Mouse (Mus musculus) cerebellum, adult 2 months (tissue): ENCODE results near the gene Gm13695.

Experiments
- CTCF ChIP-seq: fragments of 200-500 bp; IDR thresholded peaks from 2 replicates; pipeline ENCODE4 v1.5.1; 2011; ENCODE audit warnings: low read depth, mild to moderate bottlenecking, control low read depth, low read length, moderate library complexity, borderline replicate concordance; ENCODE audit not compliant: insufficient read depth
- POLR2A ChIP-seq: fragments of 200-500 bp; IDR thresholded peaks from 2 replicates; pipeline ENCODE4 v1.6.1; 2011; ENCODE audit warnings: low read length, control low read depth, borderline replicate concordance; ENCODE audit not compliant: insufficient read depth

DNA sequence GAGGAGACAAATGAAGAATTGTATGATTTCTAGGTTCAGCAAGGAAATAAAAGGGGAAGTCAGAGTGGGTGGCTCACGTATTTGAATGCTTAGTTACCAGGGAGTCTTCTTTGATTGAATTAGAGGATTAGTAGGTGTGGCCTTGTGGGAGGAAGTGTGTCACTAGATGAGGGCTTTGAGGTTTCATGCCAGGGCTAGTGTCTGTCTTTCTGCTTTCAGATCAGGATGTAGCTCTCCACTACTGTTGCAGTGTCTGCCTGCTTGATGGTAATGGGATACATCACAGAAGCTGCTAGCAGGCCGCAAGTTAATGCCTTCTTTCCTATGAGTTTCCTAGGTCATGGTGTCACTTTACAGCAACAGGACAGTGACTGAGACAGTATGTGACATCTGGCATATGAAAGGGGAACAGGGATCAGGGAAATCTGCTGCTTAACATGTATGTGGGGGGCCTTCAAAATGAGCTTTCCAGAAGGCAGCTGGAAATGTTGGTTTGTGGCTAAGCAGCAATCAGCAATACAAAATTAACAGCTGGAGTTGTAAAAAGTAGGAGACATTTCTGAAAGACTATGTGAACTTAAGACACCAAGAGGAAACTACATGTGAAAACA lies 37.5 kb upstream of the Gm13695 start:
- TF ChIP-seq POLR2A (no peak), CTCF (no peak)
